Mouse (Mus musculus): Measurements from ENCODE around the gene Csk.

DNA sequence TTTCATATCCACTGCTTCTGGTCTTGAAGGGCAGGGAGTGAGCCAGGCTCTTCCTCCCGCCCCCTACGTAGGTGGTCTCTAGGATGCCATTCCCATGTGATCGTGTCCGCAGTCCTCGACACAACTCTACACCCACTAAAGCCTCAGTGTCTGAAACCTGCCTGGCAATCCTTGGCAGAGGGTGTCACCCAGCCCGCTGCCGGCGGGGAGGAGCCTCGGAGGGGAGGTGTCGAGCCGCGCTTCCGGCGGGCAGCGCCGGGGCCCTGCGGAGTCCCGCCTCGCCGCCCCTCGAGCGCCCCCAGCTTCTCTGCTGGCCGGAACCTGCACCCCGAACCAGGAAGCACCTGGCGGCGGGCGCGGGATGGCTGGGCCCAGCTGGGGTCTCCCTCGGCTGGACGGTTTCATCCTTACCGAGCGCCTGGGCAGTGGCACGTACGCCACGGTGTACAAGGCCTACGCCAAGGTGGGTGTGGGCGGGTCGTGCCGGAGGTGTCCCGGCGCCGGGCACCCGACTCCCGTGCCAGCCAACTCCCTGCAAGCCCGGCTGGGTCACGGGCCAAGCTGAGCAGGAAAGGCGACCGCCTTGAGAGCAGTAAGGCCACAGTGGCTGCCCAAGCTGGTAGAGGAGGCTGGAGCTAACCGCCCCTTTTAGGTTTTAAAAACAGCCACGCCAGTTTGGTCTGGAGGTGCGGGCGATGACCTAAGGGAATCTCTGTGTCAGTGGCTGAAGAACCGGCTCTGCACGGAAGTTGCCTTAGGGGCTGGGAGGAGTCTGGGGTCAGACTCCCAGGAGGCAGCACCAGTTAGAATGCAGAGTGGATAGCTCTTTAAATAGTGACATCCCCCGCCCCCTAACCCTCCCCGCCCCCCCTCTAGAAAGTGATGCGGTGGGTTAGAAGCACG lies 64.0 kb downstream of the Csk start, which contains the start of gene Ulk3:
- TF ChIP-seq CTCF (IDR thresholded peaks at IDR 0.05; ENCODE audit: control insufficient read depth, insufficient read depth, insufficient read length) (peak; percentile 41), CEBPB (IDR thresholded peaks at IDR 0.05; ENCODE audit: low read depth) (no peak), MYOG (IDR thresholded peaks at IDR 0.05; ENCODE audit: control insufficient read depth, extremely low read depth, insufficient read length) (no peak), MAX (IDR thresholded peaks at IDR 0.05) (peak; percentile 23), MYOD1 (IDR thresholded peaks at IDR 0.05; ENCODE audit: control insufficient read depth, insufficient read length, low read depth) (no peak), FOSL1 (IDR thresholded peaks at IDR 0.05; ENCODE audit: insufficient read depth, low read length, poor library complexity, severe bottlenecking) (no peak)

Measured in C2C12 (cell line).